Mouse (Mus musculus): ENCODE data around the gene Ncf4. TPM values are rescaled to one million over a fixed set of nuclear protein-coding genes. Genes with fewer than 3 reads are reported as not detected.
A peak's percentile ranks its signal among the peaks of the same experiment; 100 is the strongest.

The Ncf4 gene
- polyA plus RNA-seq, 1 experiment from 2014 or later: 0.96 TPM

DNA sequence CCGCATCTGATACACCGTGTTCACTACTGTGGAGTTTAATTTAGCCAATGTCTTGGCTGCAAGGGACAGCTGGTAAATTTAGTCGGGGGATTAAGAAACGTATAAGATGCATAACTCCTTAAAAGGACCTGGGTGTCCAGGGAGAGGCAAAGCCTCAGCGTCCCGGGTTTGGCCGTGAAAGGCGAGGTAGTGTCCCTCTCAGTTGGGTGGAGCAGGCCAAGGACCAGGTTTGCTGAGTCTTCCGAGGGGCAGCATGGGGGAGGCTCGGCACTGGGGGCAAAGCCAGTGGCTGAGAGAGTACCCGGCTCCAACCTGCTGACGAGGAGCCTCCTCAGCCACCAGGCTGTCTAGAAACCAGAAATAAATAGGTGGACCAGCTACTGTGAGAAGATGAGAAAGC, 16.8 kb upstream of the Ncf4 start:
- no peak overlapping the region for H3K4me2 ChIP-seq (ENCODE audit: low read length)
- H3K27me3 ChIP-seq (ENCODE audit: control insufficient read depth, insufficient read depth, low read length): no peaks in the 10 kb centered on the region
- no peaks in the 10 kb centered on the region for H3K9me3 ChIP-seq (ENCODE audit: control insufficient read depth, low read length)
- WGBS: 84% methylated on average over 12 of the region's 12 CpGs
- H3K36me3 ChIP-seq (ENCODE audit: control insufficient read depth, insufficient read depth, low read length): no peaks in the 10 kb centered on the region
- no peaks in the 10 kb centered on the region for H3K4me1 ChIP-seq (ENCODE audit: control insufficient read depth, insufficient read depth, low read length)
- no peak overlapping the region for H3K4me3 ChIP-seq (replicated peaks; ENCODE audit: low read depth, low read length)
- DNase-seq: no peak
- H3K27ac ChIP-seq (replicated peaks; ENCODE audit: low read depth, low read length): no peak overlapping the region
- no peak for ATAC-seq (ENCODE audit: low FRiP score, low TSS enrichment)
- no peak overlapping the region for H3K9ac ChIP-seq (replicated peaks; ENCODE audit: low read length)

DNA sequence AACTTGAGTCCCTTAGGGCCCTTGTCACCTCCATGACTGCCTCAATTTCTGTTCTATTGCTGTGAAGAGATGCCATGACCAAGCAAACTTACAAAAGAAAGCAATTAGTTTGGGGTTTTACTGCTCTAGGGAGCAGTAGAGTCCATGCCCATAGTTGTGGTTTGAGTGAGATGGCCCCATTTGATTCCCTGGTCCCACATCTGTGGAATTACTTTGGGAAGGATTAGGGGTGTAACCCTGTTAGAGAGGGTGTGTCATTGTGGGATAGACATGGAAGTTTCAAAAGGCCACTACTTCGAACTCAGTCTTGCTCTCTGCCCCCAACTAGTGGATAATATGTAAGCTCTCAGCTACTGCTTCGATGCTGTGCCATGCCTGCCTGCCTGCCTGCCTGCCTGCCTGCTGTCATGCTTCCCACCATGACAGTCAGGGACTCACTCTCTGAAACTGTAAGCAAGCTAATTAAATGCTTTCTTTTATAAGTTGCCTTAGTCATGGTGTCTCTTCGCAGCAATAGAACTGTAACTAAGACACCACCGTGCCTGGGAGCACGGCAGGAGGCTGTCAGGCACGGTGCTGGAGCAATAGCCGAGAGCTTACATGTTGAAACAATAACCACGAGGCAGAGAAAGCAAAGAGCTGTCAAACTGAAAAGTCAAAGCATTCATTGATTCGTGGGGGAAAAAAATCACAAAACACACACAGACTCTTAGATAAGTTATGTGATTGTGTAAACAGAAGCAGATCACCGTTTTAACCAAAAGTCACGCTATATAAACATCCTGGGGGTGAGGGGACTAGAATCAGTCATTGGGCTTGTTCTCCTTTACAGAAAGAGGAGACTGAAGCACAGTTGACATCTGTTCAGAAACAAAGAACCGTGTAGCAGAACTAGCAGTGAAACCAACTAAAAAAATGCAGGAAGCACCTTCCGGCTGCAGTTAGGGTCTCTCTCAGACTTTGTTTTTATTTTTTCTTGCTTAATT, 13.0 kb upstream of the Ncf4 start:
- DNase-seq (peak; percentile 60), ATAC-seq (ENCODE audit: low FRiP score, low TSS enrichment) (peak; percentile 50; the same call in 1 of the 2 replicates)
- no peaks in the 10 kb centered on the region for H3K4me1 ChIP-seq (ENCODE audit: control insufficient read depth, insufficient read depth, low read length)
- H3K9ac ChIP-seq (replicated peaks; ENCODE audit: low read length): no peak overlapping the region
- no peaks in the 10 kb centered on the region for H3K36me3 ChIP-seq (ENCODE audit: control insufficient read depth, insufficient read depth, low read length)
- H3K27ac ChIP-seq (replicated peaks; ENCODE audit: low read depth, low read length): no peak overlapping the region
- peak overlapping the region; percentile 23 for H3K4me2 ChIP-seq (ENCODE audit: low read length)
- H3K9me3 ChIP-seq (ENCODE audit: control insufficient read depth, low read length): no peaks in the 10 kb centered on the region
- WGBS: 15% methylated on average over 13 of the region's 13 CpGs
- H3K4me3 ChIP-seq (replicated peaks; ENCODE audit: low read depth, low read length): no peak overlapping the region
- no peaks in the 10 kb centered on the region for H3K27me3 ChIP-seq (ENCODE audit: control insufficient read depth, insufficient read depth, low read length)

DNA sequence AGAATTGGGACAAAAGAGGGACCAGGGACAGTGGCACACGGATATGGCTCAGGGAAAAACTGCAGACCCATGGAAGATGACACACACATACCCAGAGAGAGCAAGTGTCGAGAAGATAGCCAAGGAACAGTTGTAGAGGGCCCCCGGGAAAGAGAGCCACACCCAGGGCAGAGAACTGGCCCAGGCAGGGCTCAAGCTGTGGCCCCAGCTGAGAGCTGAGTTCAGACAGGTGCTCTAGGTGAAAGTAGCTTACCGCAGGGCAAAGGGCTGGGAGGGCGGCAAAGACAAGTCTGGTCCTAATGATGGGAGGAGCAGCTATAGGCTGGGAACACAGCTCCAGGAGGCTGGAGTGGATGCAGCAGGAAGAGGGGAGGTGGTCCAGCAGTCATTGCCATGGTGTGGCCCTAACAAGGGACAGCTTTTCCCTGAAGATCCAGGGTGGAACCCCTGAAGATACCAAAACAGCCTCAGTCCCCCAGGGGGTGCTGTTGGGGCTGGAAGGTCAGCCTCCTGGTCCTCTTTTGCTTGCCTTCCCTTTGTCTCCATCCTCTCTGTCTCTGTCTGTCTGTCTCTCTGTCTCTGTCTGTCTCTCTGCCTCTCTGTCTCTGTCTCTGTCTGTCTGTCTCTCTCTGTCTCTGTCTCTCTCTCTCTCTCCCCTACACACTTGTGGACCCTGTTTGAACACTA, 9.6 kb upstream of the Ncf4 start:
- Histone ChIP-seq H3K9ac (replicated peaks; ENCODE audit: low read length) (no peak overlapping the region), H3K36me3 (ENCODE audit: control insufficient read depth, insufficient read depth, low read length) (no peaks in the 10 kb centered on the region), H3K4me1 (ENCODE audit: control insufficient read depth, insufficient read depth, low read length) (no peaks in the 10 kb centered on the region), H3K27me3 (ENCODE audit: control insufficient read depth, insufficient read depth, low read length) (no peaks in the 10 kb centered on the region; the same call in 1 of the 2 replicates), H3K4me3 (replicated peaks; ENCODE audit: low read depth, low read length) (no peak overlapping the region), H3K9me3 (ENCODE audit: control insufficient read depth, low read length) (no peaks in the 10 kb centered on the region), H3K27ac (replicated peaks; ENCODE audit: low read depth, low read length) (no peak overlapping the region), H3K4me2 (ENCODE audit: low read length) (no peak overlapping the region)
- 75% methylated on average over 5 of the region's 5 CpGs for WGBS
- DNase-seq (no peak), ATAC-seq (ENCODE audit: low FRiP score, low TSS enrichment) (no peak)

DNA sequence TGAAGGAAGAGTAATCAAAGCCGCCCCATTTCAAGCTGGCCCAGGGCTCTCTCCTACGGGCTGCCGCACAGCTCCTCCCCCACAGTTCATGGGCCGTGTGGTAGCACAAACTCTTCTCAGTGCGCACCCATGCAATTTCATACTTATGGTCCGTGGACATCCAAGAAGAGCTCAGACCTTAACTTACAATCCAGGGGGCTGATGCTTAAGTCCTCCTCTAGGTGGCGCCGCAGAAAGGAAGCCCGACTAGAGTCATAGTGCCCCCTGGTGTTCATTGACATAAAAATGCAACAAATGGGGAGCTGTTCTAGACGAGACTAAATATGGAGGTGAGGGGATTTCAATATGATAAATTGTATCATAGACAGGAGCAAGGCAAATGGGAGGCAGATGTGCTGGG, 5.1 kb upstream of the Ncf4 start:
- no peaks in the 10 kb centered on the region; the same call in 1 of the 2 replicates for H3K27me3 ChIP-seq (ENCODE audit: control insufficient read depth, insufficient read depth, low read length)
- DNase-seq (peak; percentile 88), ATAC-seq (ENCODE audit: low FRiP score, low TSS enrichment) (no peak)
- no peak overlapping the region for H3K4me2 ChIP-seq (ENCODE audit: low read length)
- WGBS: 22% methylated on average over 10 of the region's 10 CpGs
- H3K4me1 ChIP-seq (ENCODE audit: control insufficient read depth, insufficient read depth, low read length): no peaks in the 10 kb centered on the region
- H3K36me3 ChIP-seq (ENCODE audit: control insufficient read depth, insufficient read depth, low read length): no peaks in the 10 kb centered on the region
- no peak overlapping the region for H3K4me3 ChIP-seq (replicated peaks; ENCODE audit: low read depth, low read length)
- no peak overlapping the region for H3K27ac ChIP-seq (replicated peaks; ENCODE audit: low read depth, low read length)
- H3K9me3 ChIP-seq (ENCODE audit: control insufficient read depth, low read length): no peaks in the 10 kb centered on the region
- no peak overlapping the region for H3K9ac ChIP-seq (replicated peaks; ENCODE audit: low read length)

DNA sequence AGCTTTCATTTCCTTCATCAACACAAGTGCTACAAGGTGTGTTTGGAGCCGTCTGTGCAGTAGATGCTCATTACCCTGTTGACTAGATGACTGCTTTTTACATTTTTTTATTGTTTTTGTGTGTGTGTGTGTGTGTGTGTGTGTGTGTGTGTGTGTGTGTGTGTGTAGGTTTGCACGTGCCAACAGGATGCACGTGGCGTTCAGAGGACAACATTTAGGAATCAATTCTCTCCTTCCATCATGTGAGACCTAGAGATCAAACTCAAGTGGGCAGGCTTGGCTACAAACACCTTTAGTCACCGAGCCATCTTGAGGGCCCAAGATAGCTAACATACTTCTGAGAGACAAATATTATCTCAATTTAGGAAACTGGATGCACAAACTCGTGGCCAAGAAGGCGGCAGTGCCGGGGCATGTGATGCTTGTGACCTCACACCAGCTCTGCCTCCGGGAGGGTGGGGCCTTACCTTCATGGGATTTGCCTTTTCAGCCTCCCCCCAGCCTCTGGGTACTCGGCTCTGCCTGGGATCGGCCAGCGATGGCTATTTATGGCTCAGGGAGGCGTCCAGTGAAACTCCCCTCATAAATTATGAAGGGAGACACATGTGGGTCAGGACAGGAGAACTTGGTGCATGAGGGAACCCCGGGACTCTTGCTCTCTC, 4.5 kb upstream of the Ncf4 start:
- H3K4me2 ChIP-seq (ENCODE audit: low read length): no peak overlapping the region
- no peaks in the 10 kb centered on the region for H3K36me3 ChIP-seq (ENCODE audit: control insufficient read depth, insufficient read depth, low read length)
- no peak overlapping the region for H3K4me3 ChIP-seq (replicated peaks; ENCODE audit: low read depth, low read length)
- no peak overlapping the region for H3K27ac ChIP-seq (replicated peaks; ENCODE audit: low read depth, low read length)
- WGBS: 79% methylated on average over 14 of the region's 14 CpGs
- DNase-seq (no peak), ATAC-seq (ENCODE audit: low FRiP score, low TSS enrichment) (no peak)
- H3K4me1 ChIP-seq (ENCODE audit: control insufficient read depth, insufficient read depth, low read length): no peaks in the 10 kb centered on the region
- no peak overlapping the region for H3K9ac ChIP-seq (replicated peaks; ENCODE audit: low read length)
- no peaks in the 10 kb centered on the region for H3K9me3 ChIP-seq (ENCODE audit: control insufficient read depth, low read length)
- H3K27me3 ChIP-seq (ENCODE audit: control insufficient read depth, insufficient read depth, low read length): no peaks in the 10 kb centered on the region; the same call in 1 of the 2 replicates

DNA sequence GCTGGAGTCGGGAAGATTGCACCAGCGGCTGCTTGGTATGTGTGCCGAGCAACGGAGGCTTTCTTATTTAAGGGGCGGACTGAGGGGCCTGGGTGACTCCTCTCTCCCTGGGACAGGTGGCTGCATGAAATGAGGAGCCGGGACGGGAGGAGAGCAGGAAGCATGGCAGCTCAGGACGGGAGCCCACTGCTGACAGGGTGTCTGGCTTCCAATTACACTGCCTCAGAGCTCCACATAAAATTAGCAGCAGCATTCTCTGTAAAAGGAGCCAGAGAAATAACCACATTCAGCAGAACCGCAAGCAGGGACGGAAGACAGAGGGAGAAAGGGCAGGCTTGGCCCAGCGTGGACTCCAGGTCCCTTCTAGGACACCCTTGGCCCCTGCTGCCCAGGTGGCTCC, 3.3 kb upstream of the Ncf4 start:
- ATAC-seq (ENCODE audit: low FRiP score, low TSS enrichment): no peak
- Histone ChIP-seq H3K4me1 (ENCODE audit: control insufficient read depth, insufficient read depth, low read length) (no peaks in the 10 kb centered on the region), H3K27ac (replicated peaks; ENCODE audit: low read depth, low read length) (no peak overlapping the region), H3K36me3 (ENCODE audit: control insufficient read depth, insufficient read depth, low read length) (no peaks in the 10 kb centered on the region), H3K9me3 (ENCODE audit: control insufficient read depth, low read length) (no peaks in the 10 kb centered on the region), H3K9ac (replicated peaks; ENCODE audit: low read length) (no peak overlapping the region), H3K4me2 (ENCODE audit: low read length) (no peak overlapping the region), H3K4me3 (replicated peaks; ENCODE audit: low read depth, low read length) (no peak overlapping the region), H3K27me3 (ENCODE audit: control insufficient read depth, insufficient read depth, low read length) (no peaks in the 10 kb centered on the region; the same call in 1 of the 2 replicates)
- WGBS: 53% methylated on average over 11 of the region's 11 CpGs
- DNase-seq: no peak

DNA sequence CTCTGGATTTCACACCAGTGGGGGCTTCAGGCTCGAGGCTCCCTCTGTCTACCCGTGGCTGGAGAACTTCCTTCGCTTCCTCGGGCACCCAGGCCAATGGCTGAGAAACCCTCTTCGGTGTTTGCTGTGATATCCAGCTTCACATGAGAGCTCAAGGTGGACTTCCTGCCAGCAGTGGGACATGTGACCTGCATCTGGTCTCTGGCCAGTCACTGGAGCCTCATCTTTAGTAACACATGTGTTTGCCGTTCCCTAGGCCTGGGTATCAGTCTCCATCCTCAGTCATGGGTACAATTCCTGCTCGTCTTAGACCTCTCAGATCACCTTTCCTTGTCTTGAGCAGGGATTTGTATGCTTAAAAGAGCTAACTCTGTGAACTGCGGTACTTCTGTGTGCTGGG, 1.5 kb upstream of the Ncf4 start:
- no peak overlapping the region for H3K9ac ChIP-seq (replicated peaks; ENCODE audit: low read length)
- DNase-seq: no peak
- ATAC-seq (ENCODE audit: low FRiP score, low TSS enrichment): no peak
- no peaks in the 10 kb centered on the region for H3K36me3 ChIP-seq (ENCODE audit: control insufficient read depth, insufficient read depth, low read length)
- H3K27me3 ChIP-seq (ENCODE audit: control insufficient read depth, insufficient read depth, low read length): no peaks in the 10 kb centered on the region; the same call in 1 of the 2 replicates
- H3K4me1 ChIP-seq (ENCODE audit: control insufficient read depth, insufficient read depth, low read length): no peaks in the 10 kb centered on the region
- no peaks in the 10 kb centered on the region for H3K9me3 ChIP-seq (ENCODE audit: control insufficient read depth, low read length)
- H3K4me2 ChIP-seq (ENCODE audit: low read length): no peak overlapping the region
- WGBS: 81% methylated on average over 8 of the region's 8 CpGs
- no peak overlapping the region for H3K4me3 ChIP-seq (replicated peaks; ENCODE audit: low read depth, low read length)
- H3K27ac ChIP-seq (replicated peaks; ENCODE audit: low read depth, low read length): no peak overlapping the region

DNA sequence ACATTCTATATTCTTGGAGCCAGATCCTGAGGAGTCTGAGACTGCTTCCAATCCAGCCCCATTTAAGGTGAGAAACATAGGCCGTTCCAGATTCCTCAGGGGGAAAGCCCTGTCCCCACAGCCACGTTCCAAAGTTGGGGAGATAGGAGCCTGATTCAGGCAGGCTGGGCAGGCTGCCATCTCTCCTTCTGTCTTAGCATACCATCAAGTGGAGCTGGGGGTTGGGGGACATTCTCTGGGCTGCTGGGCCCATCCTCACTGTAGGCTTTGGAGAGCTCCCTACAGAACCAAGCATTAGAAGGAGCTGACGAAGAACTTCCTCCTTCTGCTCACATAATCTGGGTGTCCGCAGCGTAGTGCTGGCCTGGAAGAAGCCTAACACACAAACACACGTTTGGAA, 827 bp upstream of the Ncf4 start:
- 76% methylated on average over 6 of the region's 6 CpGs for WGBS
- ATAC-seq (ENCODE audit: low FRiP score, low TSS enrichment): no peak

More for the DNA sequence above, 827 bp upstream of the Ncf4 start:
- Histone ChIP-seq H3K9me3 (ENCODE audit: control insufficient read depth, low read length) (no peaks in the 10 kb centered on the region), H3K4me1 (ENCODE audit: control insufficient read depth, insufficient read depth, low read length) (no peaks in the 10 kb centered on the region), H3K36me3 (ENCODE audit: control insufficient read depth, insufficient read depth, low read length) (no peaks in the 10 kb centered on the region), H3K27me3 (ENCODE audit: control insufficient read depth, insufficient read depth, low read length) (no peaks in the 10 kb centered on the region; the same call in 1 of the 2 replicates), H3K4me2 (ENCODE audit: low read length) (no peak overlapping the region), H3K4me3 (replicated peaks; ENCODE audit: low read depth, low read length) (no peak overlapping the region), H3K27ac (replicated peaks; ENCODE audit: low read depth, low read length) (no peak overlapping the region), H3K9ac (replicated peaks; ENCODE audit: low read length) (no peak overlapping the region)
- no peak for DNase-seq

Data from midbrain, embryonic 14.5 days (tissue).